Mouse (Mus musculus): ENCODE results near the gene Psmd9. TPM values are rescaled to one million over a fixed set of nuclear protein-coding genes. Genes with fewer than 3 reads are reported as not detected.
"Not testable (repeated sequence)": the region's sequence is repeated elsewhere in the genome, so short reads cannot be mapped to it uniquely, and the experiment has no call there.

The Psmd9 gene
- polyA plus RNA-seq, 1 experiment from 2014 or later, result 51.4 TPM

- DNase-seq (ENCODE audit: low spot score) (no peak), ATAC-seq (ENCODE audit: low FRiP score, low TSS enrichment) (no peak)
- H3K9ac ChIP-seq (ENCODE audit: low read length), result no peak overlapping the region
- no peak overlapping the region for H3K4me2 ChIP-seq (replicated peaks; ENCODE audit: low read depth)
- H3K36me3 ChIP-seq (ENCODE audit: control insufficient read depth, insufficient read depth, low read length), result no peaks in the 10 kb centered on the region
- H3K9me3 ChIP-seq (ENCODE audit: control insufficient read depth, low read length), result no peaks in the 10 kb centered on the region
- no peak overlapping the region for H3K4me3 ChIP-seq (ENCODE audit: low read depth, low read length)
- no peaks in the 10 kb centered on the region for H3K27me3 ChIP-seq (ENCODE audit: control insufficient read depth, insufficient read depth, low read length)
- no peaks in the 10 kb centered on the region for H3K4me1 ChIP-seq (replicated peaks; ENCODE audit: control insufficient read depth, insufficient read depth)
- 65% methylated on average over 4 of the region's 4 CpGs for WGBS
- TF ChIP-seq EP300 (optimal IDR thresholded peaks at IDR 0.05) (no peak), CTCF (IDR thresholded peaks at IDR 0.05; ENCODE audit: low read depth) (no peak)
- no peak overlapping the region for H3K27ac ChIP-seq (replicated peaks)
Observed at GRCm38 (mm10) chr5:123223051-123223410, 53.8 kb downstream of the Psmd9 start.

GRCm38 (mm10) chr5:123223861-123224260 is 54.6 kb downstream of the Psmd9 start:
- not testable (repeated sequence) for H3K36me3 ChIP-seq (ENCODE audit: control insufficient read depth, insufficient read depth, low read length); H3K4me1 ChIP-seq (replicated peaks; ENCODE audit: control insufficient read depth, insufficient read depth); H3K9me3 ChIP-seq (ENCODE audit: control insufficient read depth, low read length); DNase-seq (ENCODE audit: low spot score); H3K27me3 ChIP-seq (ENCODE audit: control insufficient read depth, insufficient read depth, low read length); H3K4me2 ChIP-seq (replicated peaks; ENCODE audit: low read depth); H3K27ac ChIP-seq (replicated peaks); ATAC-seq (ENCODE audit: low FRiP score, low TSS enrichment); H3K9ac ChIP-seq (ENCODE audit: low read length); H3K4me3 ChIP-seq (ENCODE audit: low read depth, low read length)
- WGBS, result 64% methylated on average over 5 of the region's 6 CpGs

- peaks cover 2% of the 10 kb centered on the region; the same call in 1 of the 2 replicates for H3K4me1 ChIP-seq (replicated peaks; ENCODE audit: control insufficient read depth, insufficient read depth)
- H3K4me3 ChIP-seq (ENCODE audit: low read depth, low read length), result no peak overlapping the region
- no peak for TF ChIP-seq CTCF (IDR thresholded peaks at IDR 0.05; ENCODE audit: low read depth)
- no peak for TF ChIP-seq EP300 (optimal IDR thresholded peaks at IDR 0.05)
- WGBS, result 83% methylated on average over 7 of the region's 7 CpGs
- H3K27me3 ChIP-seq (ENCODE audit: control insufficient read depth, insufficient read depth, low read length), result no peaks in the 10 kb centered on the region
- H3K9ac ChIP-seq (ENCODE audit: low read length), result no peak overlapping the region
- no peaks in the 10 kb centered on the region for H3K36me3 ChIP-seq (ENCODE audit: control insufficient read depth, insufficient read depth, low read length)
- H3K27ac ChIP-seq (replicated peaks), result no peak overlapping the region
- H3K9me3 ChIP-seq (ENCODE audit: control insufficient read depth, low read length), result no peaks in the 10 kb centered on the region
- DNase-seq (ENCODE audit: low spot score) (no peak), ATAC-seq (ENCODE audit: low FRiP score, low TSS enrichment) (no peak)
- no peak overlapping the region for H3K4me2 ChIP-seq (replicated peaks; ENCODE audit: low read depth)
Observed at GRCm38 (mm10) chr5:123226851-123227250, 57.6 kb downstream of the Psmd9 start.

- DNase-seq (ENCODE audit: low spot score) (peak; percentile 93), ATAC-seq (ENCODE audit: low FRiP score, low TSS enrichment) (peak; percentile 89)
- WGBS, result 2% methylated on average over 42 of the region's 42 CpGs
- Histone ChIP-seq H3K27ac (replicated peaks) (peak overlapping the region; percentile 53; the same call in 1 of the 2 replicates), H3K4me1 (replicated peaks; ENCODE audit: control insufficient read depth, insufficient read depth) (peaks cover 2% of the 10 kb centered on the region; the same call in 1 of the 2 replicates), H3K9me3 (ENCODE audit: control insufficient read depth, low read length) (no peaks in the 10 kb centered on the region), H3K9ac (ENCODE audit: low read length) (peak overlapping the region; percentile 84), H3K4me3 (ENCODE audit: low read depth, low read length) (peak overlapping the region; percentile 86), H3K36me3 (ENCODE audit: control insufficient read depth, insufficient read depth, low read length) (no peaks in the 10 kb centered on the region), H3K27me3 (ENCODE audit: control insufficient read depth, insufficient read depth, low read length) (no peaks in the 10 kb centered on the region), H3K4me2 (replicated peaks; ENCODE audit: low read depth) (peak overlapping the region; percentile 74)
- TF ChIP-seq CTCF (IDR thresholded peaks at IDR 0.05; ENCODE audit: low read depth) (no peak), EP300 (optimal IDR thresholded peaks at IDR 0.05) (no peak)
Observed at GRCm38 (mm10) chr5:123227762-123228523, 58.7 kb downstream of the Psmd9 start.

- Histone ChIP-seq H3K9ac (ENCODE audit: low read length) (peak overlapping the region; percentile 84), H3K27me3 (ENCODE audit: control insufficient read depth, insufficient read depth, low read length) (no peaks in the 10 kb centered on the region), H3K36me3 (ENCODE audit: control insufficient read depth, insufficient read depth, low read length) (no peaks in the 10 kb centered on the region), H3K4me2 (replicated peaks; ENCODE audit: low read depth) (peak overlapping the region; percentile 74), H3K9me3 (ENCODE audit: control insufficient read depth, low read length) (no peaks in the 10 kb centered on the region), H3K27ac (replicated peaks) (peak overlapping the region; percentile 53; the same call in 1 of the 2 replicates), H3K4me3 (ENCODE audit: low read depth, low read length) (peak overlapping the region; percentile 86), H3K4me1 (replicated peaks; ENCODE audit: control insufficient read depth, insufficient read depth) (peaks cover 2% of the 10 kb centered on the region; the same call in 1 of the 2 replicates)
- ATAC-seq (ENCODE audit: low FRiP score, low TSS enrichment), result no peak
- no peak for TF ChIP-seq EP300 (optimal IDR thresholded peaks at IDR 0.05)
- no peak for TF ChIP-seq CTCF (IDR thresholded peaks at IDR 0.05; ENCODE audit: low read depth)
- WGBS, result 5% methylated on average over 15 of the region's 15 CpGs
- no peak for DNase-seq (ENCODE audit: low spot score)
Observed at GRCm38 (mm10) chr5:123228524-123228922, 59.3 kb downstream of the Psmd9 start.

- Histone ChIP-seq H3K27ac (replicated peaks) (no peak overlapping the region), H3K9ac (ENCODE audit: low read length) (no peak overlapping the region), H3K27me3 (ENCODE audit: control insufficient read depth, insufficient read depth, low read length) (no peaks in the 10 kb centered on the region), H3K4me2 (replicated peaks; ENCODE audit: low read depth) (peak overlapping the region; percentile 74; the same call in 1 of the 2 replicates), H3K4me3 (ENCODE audit: low read depth, low read length) (no peak overlapping the region), H3K4me1 (replicated peaks; ENCODE audit: control insufficient read depth, insufficient read depth) (peaks cover 2% of the 10 kb centered on the region; the same call in 1 of the 2 replicates), H3K36me3 (ENCODE audit: control insufficient read depth, insufficient read depth, low read length) (no peaks in the 10 kb centered on the region), H3K9me3 (ENCODE audit: control insufficient read depth, low read length) (no peaks in the 10 kb centered on the region)
- 81% methylated on average over 6 of the region's 6 CpGs for WGBS
- TF ChIP-seq EP300 (optimal IDR thresholded peaks at IDR 0.05) (no peak), CTCF (IDR thresholded peaks at IDR 0.05; ENCODE audit: low read depth) (no peak)
- DNase-seq (ENCODE audit: low spot score), result no peak
- ATAC-seq (ENCODE audit: low FRiP score, low TSS enrichment), result no peak
Observed at GRCm38 (mm10) chr5:123229296-123229695, 60.1 kb downstream of the Psmd9 start.
